Mouse (Mus musculus) ovary, postnatal 10 days (tissue): ENCODE results near the gene Ptdss2.

Experiments used
- DNase-seq: peaks from one replicate; pipeline ENCODE4 v3.0.0; 2022; ENCODE audit warnings: low spot score

Gene Ptdss2

DNA sequence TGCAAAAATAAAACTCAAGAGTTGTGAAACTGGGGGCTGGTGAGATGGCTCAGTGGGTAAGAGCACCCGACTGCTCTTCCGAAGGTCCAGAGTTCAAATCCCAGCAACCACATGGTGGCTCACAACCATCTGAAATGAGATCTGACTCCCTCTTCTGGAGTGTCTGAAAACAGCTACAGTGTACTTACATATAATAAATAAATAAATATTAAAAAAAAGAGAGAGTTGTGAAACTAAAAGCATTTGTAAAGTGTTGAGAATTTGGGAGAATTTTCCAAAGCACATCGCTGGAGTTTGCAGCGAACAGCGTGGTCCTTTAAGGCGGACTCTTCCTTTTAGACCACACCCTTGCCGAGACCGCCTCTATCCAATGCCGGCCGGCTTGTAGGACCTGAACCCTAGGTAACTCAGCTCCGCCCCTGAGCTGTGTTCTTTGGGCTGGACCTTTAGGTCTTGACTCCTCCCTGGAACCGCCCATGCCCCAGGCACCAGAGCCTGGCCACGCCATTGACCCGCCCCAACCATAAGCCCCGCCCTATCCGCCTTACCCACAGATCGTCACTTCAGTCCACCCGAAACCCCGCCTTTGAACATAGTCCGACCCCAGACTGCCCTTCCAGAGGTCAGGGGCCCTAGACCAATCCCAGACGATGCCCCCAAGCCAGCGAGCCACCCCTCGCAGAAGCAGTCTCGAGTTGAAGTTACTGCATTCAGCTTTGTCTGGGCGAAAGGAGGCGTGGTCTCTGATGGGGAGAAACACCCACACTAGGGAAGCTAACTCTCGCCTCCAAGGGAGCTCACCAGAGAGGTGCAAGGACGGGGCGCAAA lies 721 bp downstream of the Ptdss2 start:
- peak; percentile 74 for DNase-seq

DNA sequence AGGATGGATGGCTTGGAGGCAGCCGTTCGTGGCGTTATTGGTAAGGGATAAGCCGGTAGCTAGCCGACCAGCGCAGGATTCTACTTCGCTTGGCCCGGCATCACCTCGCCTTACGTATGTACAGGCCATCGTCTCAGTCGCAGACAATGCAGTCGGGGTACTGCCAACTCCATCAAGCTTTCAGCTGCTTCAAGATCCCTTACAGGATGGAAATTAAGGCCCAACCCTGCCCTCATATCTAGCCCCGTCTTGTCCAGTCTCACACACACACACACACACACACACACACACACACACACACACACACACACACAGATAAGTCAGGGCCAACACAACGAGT lies 1.3 kb downstream of the Ptdss2 start:
- DNase-seq = no peak

DNA sequence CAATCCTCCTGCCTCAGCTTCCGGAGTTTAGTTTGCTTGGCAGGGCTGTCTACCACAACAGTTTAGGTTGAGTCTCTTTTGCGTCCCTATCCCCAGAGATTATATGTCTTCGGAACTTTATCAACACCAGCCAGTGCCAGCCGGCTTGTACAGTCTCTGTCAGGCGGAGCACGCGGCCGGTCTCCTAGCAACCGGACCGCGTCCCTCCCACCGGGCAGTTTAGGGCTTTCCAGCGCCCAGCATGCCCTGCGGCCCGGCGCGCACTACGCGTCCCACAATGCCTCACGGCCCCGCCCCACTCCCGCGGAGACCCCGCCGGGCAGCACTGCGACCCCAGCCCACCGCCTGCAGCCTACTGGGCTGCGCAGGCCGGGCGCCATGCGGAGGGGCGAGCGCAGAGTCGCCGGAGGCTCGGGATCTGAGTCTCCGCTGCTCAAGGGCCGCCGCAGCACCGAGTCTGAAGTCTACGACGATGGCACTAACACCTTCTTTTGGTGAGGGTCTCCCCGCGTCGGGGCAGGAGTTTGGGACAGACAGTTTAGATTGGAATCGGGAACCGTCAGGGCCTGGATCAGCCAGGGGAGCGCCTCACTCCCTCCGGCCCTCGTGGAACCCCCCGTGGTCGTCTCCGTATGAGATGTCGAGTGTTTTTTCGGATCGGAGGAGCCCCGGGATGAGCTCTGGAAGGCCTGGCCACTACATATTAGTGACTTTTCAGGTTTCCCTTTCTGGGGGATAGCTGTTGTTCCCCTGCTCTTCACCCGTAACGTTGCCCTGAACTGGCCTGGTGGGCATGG lies 9.0 kb downstream of the Ptdss2 start:
- peak; percentile 65 for DNase-seq

DNA sequence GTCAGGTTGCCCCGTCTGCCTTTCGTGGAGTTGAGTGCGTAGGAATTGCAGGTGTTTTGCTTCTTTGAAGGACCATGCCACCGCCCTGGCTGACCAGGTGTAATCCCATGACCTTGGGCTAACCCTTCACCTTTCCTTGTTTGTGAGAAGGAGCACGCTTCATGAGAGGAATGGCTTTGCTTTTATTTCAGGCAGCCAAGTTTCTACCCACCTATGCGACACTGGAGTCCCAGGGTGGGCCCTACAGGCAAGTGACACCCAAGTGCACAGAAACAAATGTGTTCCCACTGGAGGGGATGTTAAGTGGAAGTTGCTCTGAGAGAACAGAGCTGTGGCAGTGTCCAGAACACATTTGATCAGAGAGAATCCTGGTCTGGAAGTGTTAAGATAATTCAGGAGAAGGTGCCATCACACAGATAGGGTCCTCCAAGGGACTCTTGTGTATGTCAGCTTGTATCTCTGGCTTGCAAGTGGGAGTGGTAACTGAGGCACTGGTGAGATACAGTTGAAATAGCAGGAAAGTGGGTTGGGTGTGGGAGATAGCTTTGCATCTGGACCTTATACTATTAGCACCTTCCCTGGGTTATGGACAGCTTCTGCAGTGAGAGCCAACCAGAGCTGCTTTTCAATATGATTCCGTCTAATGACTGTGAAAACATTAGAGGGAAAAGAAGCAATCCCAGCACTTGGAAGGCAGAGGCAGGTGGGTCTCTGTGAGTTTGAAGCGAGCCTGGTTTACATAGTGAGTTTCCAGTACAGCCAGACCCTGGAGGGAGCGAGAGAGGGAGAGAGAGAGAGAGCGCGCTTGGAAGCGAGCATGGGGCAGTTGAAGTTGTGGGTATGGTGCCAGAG lies 9.9 kb downstream of the Ptdss2 start:
- no peak for DNase-seq

DNA sequence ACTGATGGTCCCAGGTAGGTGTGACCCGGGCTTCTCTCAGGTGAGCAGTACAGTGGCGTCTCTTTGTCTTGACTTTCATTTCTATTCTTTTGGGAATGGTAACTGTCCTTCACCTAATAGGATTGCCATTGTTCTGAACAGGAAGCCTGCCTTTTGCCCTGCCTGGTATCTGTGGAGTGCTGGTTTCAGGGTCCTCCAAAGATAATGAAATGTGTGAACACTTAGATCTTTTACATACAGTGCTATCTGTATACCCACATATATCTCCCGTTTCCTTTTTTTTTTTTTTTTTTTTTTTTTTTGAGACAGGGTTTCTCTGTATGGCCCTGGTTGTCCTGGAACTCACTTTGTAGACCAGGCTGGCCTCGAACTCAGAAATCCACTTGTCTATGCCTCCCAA lies 19.1 kb downstream of the Ptdss2 start:
- DNase-seq = no peak

DNA sequence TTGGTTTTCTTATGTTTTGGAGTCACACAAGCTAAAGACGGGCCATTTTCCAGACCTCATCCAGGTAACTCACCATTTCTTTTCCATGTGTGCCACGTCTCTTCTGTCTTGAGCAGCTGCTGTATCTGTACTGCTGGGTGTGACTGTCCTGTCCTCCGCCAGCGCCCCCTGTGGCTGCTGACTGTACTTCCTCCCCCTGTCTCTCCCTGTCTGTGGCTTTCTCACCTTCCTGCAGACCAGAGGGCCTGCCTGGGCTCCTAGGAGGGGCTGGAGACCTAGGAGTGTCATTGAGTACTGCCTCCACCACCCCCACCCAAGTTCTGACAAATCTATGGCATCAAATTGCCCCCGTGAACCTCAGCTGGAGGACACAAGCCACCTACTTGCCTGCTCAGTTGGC lies 20.9 kb downstream of the Ptdss2 start:
- DNase-seq = no peak

DNA sequence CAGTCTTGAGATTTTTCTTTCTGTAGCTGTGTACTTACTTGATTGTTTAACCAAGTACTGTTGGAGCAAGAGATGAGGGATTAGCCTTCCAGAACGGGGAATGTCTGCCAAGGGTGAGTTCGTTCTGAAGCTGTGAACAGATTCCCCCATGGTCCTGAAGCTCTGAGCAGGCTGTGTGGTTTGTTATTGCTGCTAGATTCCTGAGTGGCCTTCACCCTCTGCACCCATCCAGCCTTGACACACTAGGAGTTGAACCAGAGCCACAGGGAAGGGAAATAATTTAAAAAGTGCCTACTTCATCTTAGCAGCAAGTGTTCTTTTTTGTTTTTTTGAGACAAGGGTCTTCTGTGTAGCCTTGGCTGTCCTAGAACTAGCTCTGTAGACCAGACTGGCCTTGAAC lies 21.7 kb downstream of the Ptdss2 start:
- no peak for DNase-seq

DNA sequence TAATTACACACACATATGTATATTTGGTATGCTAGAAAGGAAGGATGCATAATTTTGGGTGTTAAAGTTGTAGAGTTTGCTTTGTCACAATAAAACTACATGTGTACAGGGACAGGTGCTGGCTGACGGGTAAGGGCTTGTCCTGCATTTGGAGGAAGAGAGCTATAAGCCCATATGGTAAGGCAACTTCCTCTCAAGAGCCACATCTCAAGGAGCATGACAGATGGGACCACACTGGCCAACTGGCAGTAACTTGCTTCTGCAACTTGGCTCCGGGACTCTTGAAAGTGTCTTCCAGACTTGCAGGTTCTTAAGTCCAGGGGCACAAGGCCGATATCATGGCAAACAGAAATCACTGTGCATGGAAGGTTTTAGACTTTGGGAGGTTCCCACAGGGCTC lies 22.5 kb downstream of the Ptdss2 start:
- DNase-seq = no peak

DNA sequence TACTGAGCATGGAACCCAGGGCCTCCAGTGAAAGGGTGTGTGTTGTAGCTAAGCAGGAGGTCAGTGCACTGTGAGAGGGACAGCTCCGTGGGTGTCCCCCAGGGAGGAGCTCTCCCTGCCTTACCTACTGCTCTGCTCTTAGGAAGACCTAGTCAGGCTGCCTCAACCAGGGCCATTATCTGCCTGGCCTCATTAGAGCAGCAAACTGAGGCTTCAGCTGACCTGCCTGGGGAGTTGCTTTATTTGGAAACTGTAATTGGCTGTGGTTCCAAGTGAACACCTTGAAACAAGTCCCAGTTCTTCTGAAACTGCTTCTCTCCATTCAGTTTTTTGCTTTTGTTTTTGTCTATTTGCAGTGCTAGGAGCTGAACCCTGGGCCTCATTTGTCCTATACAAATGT lies 23.2 kb downstream of the Ptdss2 start:
- no peak for DNase-seq

DNA sequence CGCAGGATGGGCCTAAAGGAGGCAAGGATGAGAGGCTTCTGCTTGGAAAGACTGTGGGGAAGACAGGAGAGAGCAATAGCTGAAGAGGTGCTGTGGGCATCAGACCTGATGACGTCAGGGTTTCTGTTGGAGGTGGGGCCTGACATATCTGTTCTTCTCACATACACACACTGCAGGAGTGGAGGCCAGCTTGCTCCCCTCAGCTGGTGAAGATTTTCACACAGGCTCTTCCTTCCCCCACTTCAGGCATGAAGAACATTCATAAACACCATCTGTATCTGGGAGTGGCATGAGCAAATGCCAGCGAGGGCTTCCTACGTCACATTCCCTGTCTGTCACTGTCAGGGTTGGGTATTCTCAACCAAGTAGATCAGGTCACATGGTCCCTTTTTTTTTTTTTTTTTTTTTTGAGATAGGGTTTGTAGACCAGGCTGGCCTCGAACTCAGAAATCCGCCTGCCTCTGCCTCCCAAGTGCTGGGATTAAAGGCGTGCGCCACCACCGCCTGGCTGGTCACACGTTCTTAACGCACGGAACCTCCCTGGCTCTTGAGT lies 23.9 kb downstream of the Ptdss2 start:
- no peak for DNase-seq

DNA sequence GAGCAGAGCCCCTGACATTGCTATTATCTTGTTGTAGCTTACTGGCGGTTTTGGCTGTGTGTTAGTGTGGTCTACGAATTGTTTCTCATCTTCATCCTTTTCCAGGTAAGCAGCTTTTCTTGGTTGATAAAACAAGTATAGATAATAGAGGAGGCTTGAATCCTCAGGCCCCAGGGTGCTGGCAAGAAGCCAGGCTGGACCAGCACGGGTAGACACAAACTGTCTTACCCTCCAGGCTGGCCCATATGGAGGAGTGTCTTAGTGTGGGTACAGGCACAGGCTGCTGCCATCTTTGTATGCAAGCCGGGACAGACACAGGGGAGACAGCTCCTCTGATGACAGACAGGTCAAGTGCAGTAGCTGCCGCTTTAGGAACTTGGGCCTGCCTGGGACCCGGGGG lies 24.9 kb downstream of the Ptdss2 start:
- no peak for DNase-seq

DNA sequence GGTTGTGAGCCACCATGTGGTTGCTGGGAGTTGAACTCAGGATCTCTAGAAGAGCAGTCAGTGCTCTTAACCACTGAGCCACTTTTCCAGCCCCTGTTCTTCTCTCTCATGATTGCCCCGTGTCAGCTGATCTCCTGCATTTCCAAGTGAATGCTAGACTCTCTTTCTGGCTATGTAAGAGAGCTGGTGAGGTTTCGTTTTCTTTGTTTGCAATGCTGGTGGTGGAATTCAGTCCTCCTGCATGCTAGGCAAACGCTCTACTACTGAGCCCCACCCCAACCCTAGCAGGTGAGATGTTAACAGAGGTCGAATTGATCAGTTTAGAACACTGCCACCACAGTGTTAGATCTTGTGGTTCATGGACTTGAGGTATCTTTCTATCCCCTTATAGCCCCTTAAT lies 26.5 kb downstream of the Ptdss2 start:
- DNase-seq = no peak

DNA sequence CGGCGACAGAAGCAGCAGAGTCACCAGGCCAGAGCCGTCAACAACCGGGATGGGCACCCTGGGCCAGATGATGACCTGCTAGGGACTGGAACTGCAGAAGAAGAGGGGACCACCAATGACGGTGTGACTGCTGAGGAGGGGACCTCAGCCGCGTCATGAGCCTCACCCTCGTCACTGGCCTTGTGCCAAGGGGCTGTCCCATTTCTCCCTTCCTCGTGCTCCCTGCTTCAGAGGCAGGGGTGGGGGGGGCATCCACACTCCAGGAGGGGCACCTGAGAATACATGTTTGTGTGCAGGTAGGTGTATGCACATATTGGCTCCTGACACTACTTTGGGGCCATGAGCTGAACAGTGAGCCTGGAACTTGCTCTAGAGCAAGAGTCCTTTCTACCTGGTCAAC lies 33.2 kb downstream of the Ptdss2 start:
- no peak for DNase-seq

DNA sequence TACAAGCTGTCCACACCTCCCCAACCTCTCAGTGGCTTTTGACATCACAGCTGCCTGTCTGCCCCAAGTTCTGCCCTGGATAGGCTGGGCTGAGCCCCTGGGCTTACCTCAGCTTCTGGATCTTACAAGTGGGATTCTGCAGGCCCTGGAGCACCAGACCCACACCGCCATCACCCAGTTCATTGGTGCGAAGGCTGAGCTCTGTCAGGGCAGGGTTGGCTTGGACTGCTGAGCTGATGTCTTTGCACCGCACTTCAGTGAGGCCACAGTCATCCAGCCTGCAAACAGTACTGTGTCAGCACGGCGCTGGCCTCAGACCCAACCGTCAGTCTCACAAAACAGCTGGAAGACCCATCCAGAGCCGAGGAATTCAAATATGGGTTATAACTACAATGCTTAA lies 42.2 kb downstream of the Ptdss2 start:
- no peak for DNase-seq

DNA sequence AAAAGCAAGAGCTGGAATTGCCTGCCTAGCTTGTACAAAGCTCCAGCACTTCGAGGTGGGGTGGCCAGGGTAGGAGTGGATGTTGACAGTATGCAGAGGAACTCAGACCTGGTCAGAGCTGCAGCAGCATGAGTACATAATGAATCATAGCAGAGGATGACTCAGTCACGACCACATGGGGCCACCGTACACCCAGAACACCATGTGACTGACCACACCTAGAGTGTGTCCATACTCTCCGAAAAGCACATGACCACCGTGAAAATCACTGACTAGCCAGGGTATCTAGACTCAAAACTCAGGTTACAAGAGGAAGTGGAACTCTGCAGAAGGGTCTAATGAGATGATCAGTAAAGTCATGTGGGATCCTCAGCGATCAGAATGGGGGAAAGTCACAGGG lies 42.7 kb downstream of the Ptdss2 start:
- DNase-seq = no peak

DNA sequence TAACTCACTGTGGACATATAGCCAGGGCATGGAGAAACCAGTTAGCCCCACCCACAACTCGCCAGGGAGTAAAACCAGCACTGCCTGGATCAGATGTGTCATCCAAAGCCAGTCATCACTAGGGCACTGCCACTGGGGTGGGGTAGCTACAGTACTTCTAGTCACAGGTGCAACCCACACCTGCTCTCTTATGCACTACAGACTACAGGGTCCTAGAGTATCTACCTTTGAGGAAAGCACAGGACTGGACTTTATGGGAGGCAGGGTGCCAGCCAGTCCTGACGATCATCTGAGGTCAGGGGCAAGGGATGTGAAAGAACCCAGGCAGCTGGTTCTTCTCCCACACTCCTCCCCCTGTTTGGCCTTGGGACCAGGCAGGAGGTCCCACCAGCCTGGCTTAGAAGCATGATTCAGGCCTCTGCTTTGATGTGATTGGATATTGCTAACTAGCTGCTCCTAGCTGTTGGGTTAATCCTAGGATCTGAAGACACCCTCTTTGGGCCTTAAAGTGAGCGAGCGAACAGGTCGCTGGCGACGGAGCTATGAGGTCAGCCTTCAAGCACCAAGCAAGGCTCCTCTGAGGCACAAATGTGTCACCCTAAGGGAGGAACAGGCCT lies 45.8 kb downstream of the Ptdss2 start:
- no peak for DNase-seq

DNA sequence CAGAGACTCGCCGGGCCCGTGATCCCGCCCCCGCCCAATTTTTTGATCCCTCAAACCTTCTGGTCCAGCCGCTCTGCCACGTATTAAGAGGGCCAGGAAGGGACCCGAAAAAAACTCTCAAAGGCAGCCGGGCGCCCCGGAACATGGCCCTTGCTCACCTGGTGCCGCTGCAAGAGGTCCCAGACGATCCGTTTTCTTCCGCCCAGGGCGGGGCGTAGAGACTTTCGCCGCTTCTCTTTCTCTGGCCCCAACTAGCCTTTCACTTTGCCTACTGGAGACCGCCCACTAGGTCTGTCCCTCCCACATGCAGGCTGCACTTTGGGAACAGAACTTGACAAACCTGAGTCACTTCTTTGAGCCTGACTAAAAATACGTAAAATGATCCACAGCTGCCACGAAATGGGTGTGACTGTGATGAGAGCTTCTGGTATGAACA lies 46.4 kb downstream of the Ptdss2 start:
- peak; percentile 41 for DNase-seq

DNA sequence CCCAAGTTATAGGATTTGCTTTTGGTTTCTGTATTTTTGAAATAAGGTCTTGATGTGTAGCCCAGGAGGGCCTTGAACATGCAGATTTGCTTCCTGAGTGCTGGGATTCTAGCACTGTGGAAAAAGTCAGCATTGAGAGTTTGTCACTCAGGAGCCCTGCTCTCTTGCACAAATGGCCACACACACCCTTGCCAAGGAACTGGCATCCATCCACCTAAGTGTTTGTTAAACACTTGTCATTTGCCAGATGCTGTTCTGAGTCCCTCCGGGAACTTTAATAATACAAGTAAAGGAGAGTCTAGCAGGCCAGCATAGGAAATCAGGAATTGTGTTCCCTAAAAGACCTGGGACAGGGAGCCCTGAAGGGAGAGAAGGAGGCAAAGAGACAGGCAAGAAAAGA lies 47.1 kb downstream of the Ptdss2 start:
- DNase-seq = no peak

DNA sequence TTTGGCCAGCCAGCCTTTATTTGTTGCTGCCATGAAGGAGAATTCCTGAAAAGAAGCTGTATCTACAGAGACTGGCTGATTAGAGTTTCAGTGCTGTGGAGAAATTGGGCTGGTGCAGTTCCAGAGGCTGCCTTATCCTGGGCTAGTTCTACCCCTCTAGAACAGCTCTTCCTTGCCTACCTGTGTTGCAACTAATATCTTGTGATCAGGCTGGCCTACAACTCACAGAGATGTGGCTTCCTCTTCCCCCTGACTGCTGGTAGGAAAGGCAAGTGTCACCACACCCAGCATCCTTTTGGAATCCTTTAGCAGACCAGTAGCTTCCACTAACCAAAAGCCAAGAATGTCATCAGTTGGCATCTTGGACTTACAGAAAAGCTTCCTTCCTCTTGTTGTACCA lies 47.7 kb downstream of the Ptdss2 start:
- no peak for DNase-seq

DNA sequence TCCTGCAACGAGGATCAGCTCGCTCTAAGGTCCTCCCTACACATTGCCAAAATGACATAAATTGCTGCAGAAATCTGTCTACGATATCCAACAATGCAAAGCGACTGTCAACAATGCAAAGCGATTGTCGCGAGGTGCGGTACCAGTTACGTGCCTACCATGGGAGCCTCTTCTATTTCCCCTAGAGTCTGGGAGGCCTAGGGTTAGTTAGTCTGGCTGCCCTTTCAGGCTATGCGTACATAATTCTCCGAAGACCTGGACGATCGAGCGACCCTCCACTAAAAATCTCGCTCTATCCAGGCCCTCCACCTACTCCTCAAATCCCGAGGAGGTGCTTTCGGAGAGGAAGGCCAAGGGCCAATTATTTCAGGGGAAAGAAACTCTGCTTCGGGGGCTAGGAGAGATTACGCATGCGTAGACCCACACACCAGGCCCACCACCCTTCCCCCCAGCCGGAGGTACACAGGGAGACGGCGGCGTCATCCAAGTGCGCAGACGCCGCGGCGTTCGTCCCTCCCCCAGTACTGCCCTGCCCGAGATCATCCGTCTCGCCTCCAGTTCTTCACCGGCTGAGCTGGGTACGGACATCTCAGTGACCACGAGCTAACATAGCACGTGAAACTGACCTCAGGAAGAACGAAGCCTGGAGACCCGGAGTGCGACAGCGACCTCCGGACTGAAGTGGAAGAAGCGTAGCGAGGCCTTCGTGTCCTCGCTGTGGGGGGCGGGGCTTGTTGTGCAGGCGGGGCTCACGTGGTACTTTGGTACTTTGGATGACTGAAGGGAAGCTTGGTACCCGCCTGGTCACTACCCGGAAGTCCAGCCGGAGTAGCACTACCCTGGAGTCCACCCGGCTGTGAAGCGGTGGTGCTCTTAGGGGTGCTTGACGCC lies 50.2 kb downstream of the Ptdss2 start, which contains the start of gene Rnh1:
Gene Rnh1, minus strand, starts transcription at position 742 of the 891 bp plus-strand sequence.
- peak; percentile 81 for DNase-seq
